Mouse (Mus musculus) lung, embryonic 14.5 days (tissue): ENCODE data around the gene Rnpepl1. TPM values are rescaled to one million over a fixed set of nuclear protein-coding genes. Genes with fewer than 3 reads are reported as not detected.

Experiments
- ATAC-seq: fragments of 200-750 bp; cut with Nextera tagmentation; 2 replicates; pipeline ENCODE4 v1.8.0; 2017; ENCODE audit warnings: mild to moderate bottlenecking, moderate TSS enrichment, moderate library complexity; ENCODE audit not compliant: insufficient read depth
- DNase-seq: peaks from one replicate; pipeline ENCODE4 v3.0.0-alpha.2; 2015
- H3K27ac ChIP-seq: fragments of 300-500 bp; sonication (generic); 2 replicates; pipeline ENCODE4 v1.5.1; 2014; ENCODE audit warnings: low read depth, mild to moderate bottlenecking, moderate library complexity
- H3K27me3 ChIP-seq: fragments of 300-500 bp; sonication (generic); 2 replicates; pipeline ENCODE4 v1.6.1; 2014; ENCODE audit warnings: low read length, control low read depth; ENCODE audit not compliant: insufficient read depth
- H3K36me3 ChIP-seq: fragments of 300-500 bp; sonication (generic); 2 replicates; pipeline ENCODE4 v1.6.1; 2014; ENCODE audit warnings: control low read depth; ENCODE audit not compliant: insufficient read depth
- H3K4me1 ChIP-seq: fragments of 300-500 bp; sonication (generic); 2 replicates; pipeline ENCODE4 v1.6.1; 2014; ENCODE audit warnings: antibody characterized with exemption, control low read depth; ENCODE audit not compliant: insufficient read depth
- H3K4me2 ChIP-seq: fragments of 300-500 bp; sonication (generic); 2 replicates; pipeline ENCODE4 v1.6.1; 2014; ENCODE audit warnings: mild to moderate bottlenecking
- H3K4me3 ChIP-seq: fragments of 300-500 bp; sonication (generic); 2 replicates; pipeline ENCODE4 v1.5.1; 2014; ENCODE audit warnings: low read depth, low read length
- H3K9ac ChIP-seq: fragments of 300-500 bp; sonication (generic); 2 replicates; pipeline ENCODE4 v1.6.1; 2014
- H3K9me3 ChIP-seq: fragments of 300-500 bp; sonication (generic); 2 replicates; pipeline ENCODE4 v1.6.1; 2016; ENCODE audit warnings: low read depth, low read length, control low read depth
- CTCF ChIP-seq: IDR thresholded peaks from 2 replicates; pipeline ENCODE4 v1.5.1; 2016; ENCODE audit warnings: antibody characterized with exemption, low read depth
- WGBS: fragments of 180-500 bp; shearing (Covaris S2); extraction: QIAGEN DNeasy Blood & Tissue Kit; methylation state at CpG from one replicate; pipeline ENCODE4 v1.1.7; 2014; 5-methylcytosine and 5-hydroxymethylcytosine counted together
- polyA plus RNA-seq: library from polyadenylated mRNA; unstranded; fragments of >200 nt; fragmentation: Nextera tagmentation; extraction: Ambion mirVana; gene quantifications from 2 replicates; pipeline ENCODE4 v1.2.1, GENCODE M21; 2014

Gene Rnpepl1
- polyA plus RNA-seq, 1 experiment from 2014 or later: 43.3 TPM

DNA sequence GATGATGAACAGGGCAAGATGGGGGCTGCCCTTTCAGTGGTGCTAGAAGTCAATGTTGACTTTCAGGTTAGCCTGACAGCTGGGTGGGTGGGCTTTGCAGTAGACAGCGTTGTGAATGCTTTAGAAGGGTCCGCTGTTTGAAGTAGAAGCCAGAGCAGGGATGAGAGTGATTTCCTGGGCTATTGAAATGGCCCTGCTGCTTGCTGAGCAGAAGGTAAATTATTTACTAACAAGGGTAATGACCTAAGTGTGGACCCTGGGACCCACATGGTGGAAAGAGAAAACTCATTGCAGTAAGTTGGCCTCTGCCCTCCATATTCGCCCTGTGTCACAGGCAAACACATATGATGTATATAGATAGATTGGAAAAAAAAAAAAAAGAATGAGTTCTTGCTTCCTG, 25.9 kb downstream of the Rnpepl1 start:
- Histone ChIP-seq H3K4me2 (no peak overlapping the region), H3K9ac (no peak overlapping the region), H3K4me1 (peaks cover 15% of the 10 kb centered on the region), H3K36me3 (peaks cover 32% of the 10 kb centered on the region), H3K9me3 (no peaks in the 10 kb centered on the region), H3K27ac (no peak overlapping the region), H3K4me3 (no peak overlapping the region), H3K27me3 (no peaks in the 10 kb centered on the region)
- ATAC-seq (no peak), DNase-seq (no peak)
- 62% methylated on average over 3 of the region's 3 CpGs for WGBS
- no peak for TF ChIP-seq CTCF

DNA sequence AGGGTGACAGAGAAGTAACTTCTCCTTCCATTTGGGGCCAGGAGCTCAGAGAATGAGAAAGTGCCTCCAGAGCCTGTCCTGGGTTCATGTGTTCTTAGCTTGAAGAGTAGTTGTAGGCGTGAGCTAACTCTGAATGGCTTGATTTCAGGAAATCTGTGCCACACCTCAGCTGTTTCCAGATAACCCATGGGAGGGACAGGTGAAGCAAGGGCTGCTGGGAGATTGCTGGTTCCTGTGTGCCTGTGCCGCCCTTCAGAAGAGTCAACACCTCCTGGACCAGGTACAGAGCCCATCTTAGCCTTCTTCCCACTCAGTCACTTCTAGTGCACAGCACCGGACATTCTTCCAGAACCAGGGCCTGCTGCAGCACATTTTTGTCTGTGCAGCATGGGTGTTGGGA, 27.2 kb downstream of the Rnpepl1 start:
- Histone ChIP-seq H3K9ac (no peak overlapping the region), H3K27me3 (no peaks in the 10 kb centered on the region), H3K4me2 (no peak overlapping the region), H3K9me3 (no peaks in the 10 kb centered on the region), H3K27ac (no peak overlapping the region), H3K36me3 (peaks cover 41% of the 10 kb centered on the region), H3K4me3 (no peak overlapping the region), H3K4me1 (peaks cover 15% of the 10 kb centered on the region)
- no peak for TF ChIP-seq CTCF
- no peak for ATAC-seq
- WGBS: 87% methylated on average over 3 of the region's 3 CpGs
- DNase-seq: no peak

DNA sequence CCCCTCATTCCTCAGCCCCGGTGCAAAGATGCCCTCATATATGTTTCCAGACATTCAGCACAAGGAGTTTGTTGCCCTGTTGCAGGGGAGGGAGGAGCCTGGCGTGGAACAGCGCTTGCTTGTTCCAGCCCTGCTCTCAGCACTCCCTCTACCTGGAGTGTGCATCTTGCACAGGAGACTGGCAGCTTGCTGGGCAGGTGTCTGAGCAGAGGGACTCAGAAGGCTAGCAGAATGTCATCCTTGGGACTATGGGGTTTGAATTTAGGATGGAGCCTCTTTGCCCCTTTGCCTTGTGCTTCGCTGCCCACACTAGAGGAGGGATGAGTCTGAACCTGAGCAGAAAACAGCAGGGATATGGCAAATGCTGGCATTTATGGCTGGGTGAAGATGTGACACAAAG, 29.2 kb downstream of the Rnpepl1 start:
- no peak for DNase-seq
- peaks cover 57% of the 10 kb centered on the region for H3K36me3 ChIP-seq

DNA sequence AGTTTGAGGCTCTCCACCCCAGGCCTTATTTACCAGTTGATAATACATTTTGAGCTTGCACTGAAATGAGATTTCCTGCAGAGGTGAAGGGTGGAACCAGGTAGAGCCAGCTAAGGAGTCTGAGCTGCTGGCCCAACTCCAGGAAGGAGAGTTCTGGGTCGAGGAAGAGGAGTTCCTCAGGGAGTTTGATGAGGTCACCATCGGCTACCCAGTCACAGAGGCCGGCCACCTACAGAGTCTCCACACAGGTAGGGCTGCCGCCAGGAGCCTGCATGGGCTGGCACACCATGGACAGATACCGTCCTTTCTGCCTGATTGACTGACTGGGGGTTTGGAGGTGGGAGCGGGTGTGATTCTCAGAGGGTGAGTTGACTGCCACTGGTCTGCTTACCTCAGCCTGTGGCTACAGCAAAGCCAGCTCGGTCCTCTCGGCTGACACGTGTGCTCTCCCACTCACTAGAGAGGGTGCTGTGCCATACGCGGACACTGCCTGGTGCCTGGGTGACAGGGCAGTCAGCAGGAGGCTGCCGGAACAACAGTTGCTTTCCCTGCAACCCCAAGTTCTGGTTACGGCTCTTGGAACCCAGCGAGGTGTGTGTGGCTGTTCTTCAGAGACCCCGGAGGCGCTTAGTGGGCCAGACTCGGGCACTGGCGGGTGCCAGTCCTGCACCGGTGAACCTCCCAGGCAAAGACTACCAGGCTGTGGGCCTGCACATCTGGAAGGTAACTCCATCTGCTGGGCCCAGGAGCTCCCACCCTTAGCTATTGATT, 32.8 kb downstream of the Rnpepl1 start:
- H3K27ac ChIP-seq: no peak overlapping the region
- ATAC-seq (no peak), DNase-seq (no peak)
- 94% methylated on average over 19 of the region's 19 CpGs for WGBS
- no peak overlapping the region for H3K4me2 ChIP-seq
- no peaks in the 10 kb centered on the region for H3K9me3 ChIP-seq
- no peak overlapping the region for H3K4me3 ChIP-seq
- no peaks in the 10 kb centered on the region for H3K27me3 ChIP-seq
- no peak for TF ChIP-seq CTCF
- no peak overlapping the region for H3K9ac ChIP-seq
- H3K4me1 ChIP-seq: no peaks in the 10 kb centered on the region
- peaks cover 86% of the 10 kb centered on the region for H3K36me3 ChIP-seq

More for the DNA sequence above, 29.2 kb downstream of the Rnpepl1 start:
- Histone ChIP-seq H3K9me3 (no peaks in the 10 kb centered on the region), H3K9ac (no peak overlapping the region), H3K4me1 (peaks cover 10% of the 10 kb centered on the region), H3K4me3 (no peak overlapping the region), H3K27ac (no peak overlapping the region), H3K27me3 (no peaks in the 10 kb centered on the region), H3K4me2 (no peak overlapping the region)
- TF ChIP-seq CTCF: no peak
- no peak for ATAC-seq
- WGBS: 92% methylated on average over 4 of the region's 4 CpGs

DNA sequence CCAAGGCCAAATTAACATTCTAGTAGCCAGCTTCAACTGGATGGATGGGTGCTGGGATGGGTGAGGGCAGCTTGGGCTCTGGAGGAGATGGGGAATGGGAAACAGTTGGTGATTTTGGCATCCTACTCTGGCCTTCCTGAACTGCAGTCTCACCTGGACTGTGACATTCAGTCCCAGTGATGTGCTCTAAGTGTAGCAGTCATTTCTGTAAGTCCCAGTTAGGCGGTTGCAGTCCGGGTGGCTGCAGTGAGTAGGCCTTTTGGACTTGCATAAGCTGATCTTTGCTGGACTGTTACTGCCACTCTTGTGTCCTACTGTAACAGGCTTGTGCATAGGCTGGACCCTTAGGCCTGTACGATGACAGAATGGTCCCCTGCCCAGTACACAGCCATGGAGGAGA, 37.4 kb downstream of the Rnpepl1 start:
- no peaks in the 10 kb centered on the region for H3K27me3 ChIP-seq
- no peaks in the 10 kb centered on the region for H3K9me3 ChIP-seq
- H3K4me3 ChIP-seq: no peak overlapping the region
- DNase-seq (no peak), ATAC-seq (no peak)
- TF ChIP-seq CTCF: no peak
- 94% methylated on average over 3 of the region's 3 CpGs for WGBS
- peaks cover 58% of the 10 kb centered on the region for H3K36me3 ChIP-seq
- H3K4me2 ChIP-seq: no peak overlapping the region
- no peak overlapping the region for H3K27ac ChIP-seq
- no peaks in the 10 kb centered on the region for H3K4me1 ChIP-seq
- no peak overlapping the region for H3K9ac ChIP-seq

DNA sequence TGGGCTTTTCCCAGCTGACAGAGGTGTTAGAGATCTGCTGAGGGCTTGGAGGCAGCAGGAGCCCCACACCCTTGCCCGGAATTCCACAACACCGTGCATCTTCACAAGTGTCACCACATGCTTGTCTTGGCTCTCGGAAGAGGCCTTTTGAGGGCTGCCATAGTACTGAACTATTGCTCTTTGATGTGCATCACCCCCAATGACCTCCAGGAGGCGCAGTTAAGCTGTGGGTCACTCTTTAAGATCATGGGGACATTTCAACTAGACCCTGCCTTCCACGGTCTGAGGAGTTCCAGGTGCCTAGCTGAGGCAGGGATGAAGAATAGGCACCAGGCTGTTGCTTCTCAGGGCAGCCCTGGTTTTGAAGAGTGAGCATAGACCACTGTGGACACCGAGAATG, 38.8 kb downstream of the Rnpepl1 start:
- H3K4me1 ChIP-seq: no peaks in the 10 kb centered on the region
- peak; percentile 60 for TF ChIP-seq CTCF
- H3K27ac ChIP-seq: no peak overlapping the region
- no peaks in the 10 kb centered on the region for H3K27me3 ChIP-seq
- 46% methylated on average over 6 of the region's 6 CpGs for WGBS
- no peaks in the 10 kb centered on the region for H3K9me3 ChIP-seq
- H3K4me2 ChIP-seq: no peak overlapping the region
- ATAC-seq: no peak
- H3K9ac ChIP-seq: no peak overlapping the region
- H3K36me3 ChIP-seq: peaks cover 46% of the 10 kb centered on the region
- no peak overlapping the region for H3K4me3 ChIP-seq
- DNase-seq: peak; percentile 42

DNA sequence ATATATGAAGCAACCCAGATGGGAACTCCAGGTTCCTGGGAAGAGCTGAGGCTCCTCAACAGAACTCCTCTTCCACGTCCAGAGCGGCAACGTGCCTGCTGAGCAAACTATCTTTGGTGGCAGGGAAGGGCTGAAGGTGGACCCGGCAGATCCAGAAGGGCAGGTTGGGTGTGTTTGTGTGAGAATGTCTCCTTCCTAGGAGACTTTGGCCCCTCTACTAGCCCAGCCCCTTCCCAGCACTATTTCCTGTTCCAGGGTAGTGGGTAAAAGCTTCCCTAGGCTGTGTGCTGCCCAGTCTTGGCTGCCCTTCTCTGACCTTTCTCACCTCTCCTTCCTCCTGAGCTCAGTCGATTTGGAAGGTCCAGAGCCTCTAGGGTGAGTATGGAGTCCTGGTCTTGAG, 40.0 kb downstream of the Rnpepl1 start, which contains the start of gene Gpr35:
Gene Gpr35 (plus strand): TSS at position 259 of the 400 bp plus-strand sequence.
- no peak within 1 kb of the TSS for H3K4me2 ChIP-seq

More for the DNA sequence above, 40.0 kb downstream of the Rnpepl1 start, which contains the start of gene Gpr35:
- Histone ChIP-seq H3K4me1 (no peaks in the 10 kb centered on the region), H3K9me3 (no peaks in the 10 kb centered on the region), H3K27ac (no peak within 1 kb of the TSS), H3K27me3 (no peaks in the 10 kb centered on the region), H3K36me3 (peaks cover 34% of the 10 kb centered on the region), H3K4me3 (no peak within 1 kb of the TSS), H3K9ac (no peak within 1 kb of the TSS)
- no peak for TF ChIP-seq CTCF
- DNase-seq (no peak), ATAC-seq (no peak)
- WGBS: 55% methylated on average over 5 of the region's 5 CpGs
